Mouse (Mus musculus) G1E (cell line): Measurements from ENCODE around the gene Phf23.

Experiments
- CTCF ChIP-seq: IDR thresholded peaks from 2 replicates; pipeline ENCODE4 v1.5.1; 2012; ENCODE audit warnings: low read depth, low read length, inconsistent platforms, mixed read lengths
- GATA1 ChIP-seq: IDR thresholded peaks from 2 replicates; pipeline ENCODE4 v1.6.1; 2012; ENCODE audit warnings: borderline replicate concordance, low read length, inconsistent platforms, mixed read lengths
- TAL1 ChIP-seq: conservative IDR thresholded peaks from 2 replicates; pipeline ENCODE4 v1.6.1; 2012; ENCODE audit warnings: low read depth, low read length, inconsistent platforms, mixed read lengths

DNA sequence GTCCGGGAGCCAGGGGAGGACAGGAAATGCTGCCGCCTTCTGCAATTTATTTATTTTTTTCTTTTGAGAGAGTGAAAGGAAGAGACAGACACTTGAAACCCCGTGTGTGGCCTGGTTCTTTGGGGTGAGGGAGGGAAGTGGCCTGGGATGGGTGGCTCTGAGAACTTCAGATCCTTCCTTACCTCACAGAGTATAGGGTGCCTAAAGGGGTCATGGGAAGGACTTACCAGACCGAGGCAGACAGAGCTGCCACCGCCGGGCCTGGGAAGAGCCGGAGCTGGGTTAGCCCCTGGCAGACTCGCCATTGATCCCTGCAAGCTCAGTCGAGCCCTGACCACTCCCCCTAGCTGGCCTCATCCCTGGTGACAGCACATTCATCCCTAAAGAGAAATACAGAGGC is 49.9 kb downstream of the Phf23 start:
- TF ChIP-seq CTCF (no peak), GATA1 (no peak), TAL1 (no peak)
